Mouse (Mus musculus) hindlimb bud, embryonic 11.5 days (tissue): ENCODE data around the gene Csrp3.

ENCODE experiments used
- DNase-seq: peaks from one replicate; pipeline ENCODE4 v3.0.0-alpha.2; 2012; ENCODE audit warnings: low read depth, low spot score; ENCODE audit errors: extremely low spot score

Csrp3 gene

DNA sequence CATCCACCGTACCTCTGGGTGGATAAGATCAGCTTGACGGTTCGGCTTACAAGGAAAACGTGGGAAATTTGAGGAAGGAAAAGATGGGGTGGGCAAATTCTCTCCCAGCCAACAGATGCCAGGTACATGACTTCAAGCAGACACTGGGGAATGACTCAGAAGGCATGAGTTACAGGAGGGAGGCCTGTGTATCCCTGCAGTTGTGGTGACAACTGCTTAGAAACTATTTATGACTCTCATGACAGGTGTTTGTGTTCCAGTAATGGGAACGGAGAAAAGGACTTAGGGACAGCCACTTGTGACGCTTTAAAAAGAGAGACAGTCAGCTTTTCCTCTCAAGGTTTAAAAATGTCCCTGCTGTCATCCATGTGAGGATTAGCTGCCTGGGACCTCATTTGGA lies 22.3 kb upstream of the Csrp3 start:
- DNase-seq = no peak

GRCm38 (mm10) chr7:48867576-48867975 lies 19.7 kb upstream of the Csrp3 start:
- DNase-seq = no peak

DNA sequence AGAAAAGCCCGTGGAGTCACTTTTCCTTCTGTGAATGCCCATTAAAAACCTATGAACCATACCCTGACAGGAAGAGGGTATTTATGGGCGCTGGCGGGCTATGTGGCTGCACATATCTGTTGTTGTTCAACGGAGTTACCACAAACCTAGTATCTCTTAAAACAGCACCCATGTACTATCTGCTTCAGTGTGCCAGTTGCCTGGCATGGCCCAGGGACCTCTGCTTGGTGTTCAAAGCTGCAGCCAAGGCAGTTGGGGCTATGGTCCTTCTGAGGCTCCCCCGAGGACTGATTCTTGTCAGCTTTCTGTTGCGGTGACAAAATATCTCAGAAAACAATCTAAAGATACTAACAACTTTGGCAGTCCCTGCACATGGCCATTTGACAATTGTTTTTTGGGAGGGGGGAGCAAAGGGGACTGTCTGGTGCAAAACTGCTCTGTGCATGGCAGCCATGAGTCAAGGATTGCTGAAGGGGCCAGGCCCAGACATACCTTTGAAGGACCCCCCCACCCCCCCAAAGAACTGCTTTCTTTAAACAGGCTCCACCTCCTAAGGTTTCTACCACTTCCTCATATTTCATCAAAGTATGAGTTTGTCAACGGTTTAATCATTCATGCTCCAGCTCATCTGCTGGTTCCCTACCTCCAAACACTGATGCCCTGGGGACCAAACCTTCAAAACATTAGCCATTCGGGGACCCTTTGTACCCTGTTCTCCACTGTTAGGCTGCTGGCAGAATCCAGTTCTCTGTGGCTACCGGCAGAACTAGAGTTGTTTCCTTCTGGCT lies 17.0 kb upstream of the Csrp3 start:
- DNase-seq = no peak

DNA sequence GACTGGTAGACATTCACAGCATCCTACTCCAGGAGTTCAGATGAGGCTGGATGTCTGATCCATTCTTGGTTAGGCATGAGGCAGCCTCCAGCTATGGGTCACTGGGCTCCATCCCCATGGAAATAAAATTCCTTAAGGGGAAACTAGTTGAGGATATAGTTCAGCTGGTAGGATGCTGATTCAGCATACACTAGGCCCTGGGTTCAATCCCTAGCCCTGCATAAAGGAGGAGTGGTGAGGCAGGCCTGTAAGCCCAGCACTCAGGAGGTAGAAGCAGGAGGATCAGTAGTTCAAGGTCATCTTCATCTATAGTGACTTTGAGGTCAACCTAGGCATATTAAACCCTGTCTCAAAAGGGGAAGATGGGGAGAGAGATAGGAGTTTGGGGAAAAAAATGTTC lies 16.4 kb upstream of the Csrp3 start:
- no peak for DNase-seq

DNA sequence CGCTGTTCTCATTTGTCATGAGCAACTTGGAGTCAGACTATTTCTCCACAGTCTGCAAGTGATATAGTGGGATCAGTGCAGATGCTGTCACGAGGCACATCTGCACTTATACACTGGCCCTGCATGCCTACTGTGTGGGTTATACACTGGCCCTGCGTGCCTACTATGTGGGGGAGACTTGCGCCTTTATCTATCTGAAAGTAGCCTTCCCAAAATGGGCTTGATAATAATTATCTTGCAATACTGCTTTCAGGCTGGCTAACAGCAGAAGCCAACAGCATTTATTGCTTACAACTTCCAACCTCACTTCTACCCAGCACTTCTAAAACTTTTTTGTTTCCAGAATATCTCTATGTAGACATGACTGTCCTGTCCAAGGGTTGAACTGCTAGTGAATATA lies 14.0 kb upstream of the Csrp3 start:
- DNase-seq = no peak

DNA sequence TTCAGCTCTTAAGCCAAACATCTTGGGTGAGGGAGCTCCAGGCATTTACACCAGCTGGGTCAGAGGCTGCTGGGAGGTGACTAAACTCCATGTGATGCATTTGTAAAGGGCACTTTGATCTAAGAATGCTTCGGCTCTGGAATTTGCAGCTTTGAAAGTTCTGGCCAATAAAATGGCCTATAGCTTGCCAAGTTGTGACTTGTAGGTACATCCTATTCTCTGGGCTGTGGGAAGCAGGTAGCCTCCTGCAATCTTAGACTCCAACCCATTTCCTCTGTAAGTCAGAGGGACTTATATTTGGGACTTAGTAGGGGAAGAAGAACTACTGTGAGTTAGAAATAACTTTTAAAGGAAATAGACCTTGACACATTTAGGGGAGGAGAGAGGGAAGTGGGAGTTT lies 13.1 kb upstream of the Csrp3 start:
- no peak for DNase-seq

GRCm38 (mm10) chr7:48859362-48859761 lies 11.5 kb upstream of the Csrp3 start:
- no peak for DNase-seq

DNA sequence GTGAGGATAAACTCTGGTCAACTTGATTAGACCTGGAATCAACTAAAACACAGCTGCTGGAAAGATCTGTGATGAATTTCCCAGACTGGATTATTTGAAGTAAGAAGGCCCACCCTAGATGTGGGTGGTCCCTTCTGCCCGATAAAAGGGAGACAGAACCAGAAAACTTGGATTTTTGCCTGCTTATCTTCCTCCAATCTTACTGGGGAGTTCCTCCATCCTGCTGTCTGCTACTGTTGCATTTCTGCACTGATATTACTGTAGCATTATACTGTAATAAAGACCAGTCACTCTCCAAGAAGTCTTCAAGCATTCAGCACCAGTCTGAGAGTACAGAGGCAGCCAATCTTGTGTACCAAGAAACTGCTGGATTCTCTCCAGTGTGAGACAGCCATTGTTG lies 10.4 kb upstream of the Csrp3 start:
- no peak for DNase-seq

DNA sequence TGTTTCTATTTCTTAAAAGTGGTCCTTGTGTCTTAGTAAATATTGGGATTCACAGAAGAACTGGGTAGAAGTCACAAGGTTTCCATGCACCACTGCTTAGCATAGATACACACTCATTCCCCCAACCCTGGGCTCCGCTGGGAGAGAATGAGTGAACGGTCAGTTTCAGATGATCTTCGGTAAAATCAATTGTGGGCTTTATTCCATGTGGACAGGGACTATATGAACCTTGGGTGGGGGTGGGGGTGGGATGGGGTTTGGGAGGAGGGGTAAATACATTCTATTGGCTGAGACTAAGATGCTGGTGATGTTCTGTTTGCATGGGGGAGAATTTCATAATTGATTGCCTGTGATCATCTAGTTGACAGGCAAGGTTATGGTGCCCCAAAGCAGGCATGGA lies 7.6 kb upstream of the Csrp3 start:
- DNase-seq = no peak

GRCm38 (mm10) chr7:48853496-48853895 lies 5.7 kb upstream of the Csrp3 start:
- DNase-seq = no peak

GRCm38 (mm10) chr7:48851529-48852104 lies 3.8 kb upstream of the Csrp3 start:
- DNase-seq = no peak

- no peak for DNase-seq
Measured at GRCm38 (mm10) chr7:48846755-48847154, 1.1 kb downstream of the Csrp3 start.

- DNase-seq = no peak
Measured at GRCm38 (mm10) chr7:48845213-48845973, 2.4 kb downstream of the Csrp3 start.

GRCm38 (mm10) chr7:48843541-48843940 lies 4.3 kb downstream of the Csrp3 start:
- DNase-seq = no peak

- DNase-seq = no peak
Measured at GRCm38 (mm10) chr7:48842353-48842752, 5.5 kb downstream of the Csrp3 start.

- DNase-seq = no peak
Measured at GRCm38 (mm10) chr7:48841538-48841937, 6.3 kb downstream of the Csrp3 start.

GRCm38 (mm10) chr7:48840545-48840944 lies 7.3 kb downstream of the Csrp3 start:
- no peak for DNase-seq

DNA sequence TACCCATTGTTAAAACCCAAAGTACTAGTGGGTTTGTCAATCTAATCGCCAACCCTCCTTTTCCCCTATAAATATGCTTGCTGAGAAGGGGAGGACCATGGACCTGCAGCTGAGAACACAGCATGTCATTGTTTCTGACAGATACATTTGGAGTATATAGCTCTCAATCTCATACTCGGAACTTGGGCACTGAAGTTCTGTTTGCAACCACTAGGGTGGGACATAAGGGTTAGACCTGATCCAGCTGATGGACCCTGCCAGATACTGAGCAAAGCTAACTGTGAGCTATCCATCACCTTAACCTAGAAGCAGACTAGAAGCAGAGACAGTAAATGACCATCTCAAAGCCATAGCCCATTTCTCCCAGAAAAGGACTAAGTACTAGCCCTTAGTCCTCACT lies 9.4 kb downstream of the Csrp3 start:
- no peak for DNase-seq

- no peak for DNase-seq
Measured at GRCm38 (mm10) chr7:48836949-48837348, 10.9 kb downstream of the Csrp3 start.

- no peak for DNase-seq
Measured at GRCm38 (mm10) chr7:48834989-48835626, 12.7 kb downstream of the Csrp3 start.

- no peak for DNase-seq
Measured at GRCm38 (mm10) chr7:48834371-48834970, 13.4 kb downstream of the Csrp3 start.
